Mouse (Mus musculus) MEL (cell line): ENCODE measurements around the gene Egfem1. TPM values are rescaled to one million over a fixed set of nuclear protein-coding genes. Genes with fewer than 3 reads are reported as not detected.

Experiments used
- DNase-seq: peaks from one replicate; pipeline ENCODE4 v3.0.0; 2011; ENCODE audit warnings: low read depth, low spot score
- H3K27ac ChIP-seq: 2 replicates; pipeline ENCODE4 v1.5.1; 2012; ENCODE audit warnings: low read depth, mild to moderate bottlenecking, control low read depth, low read length, moderate library complexity; ENCODE audit not compliant: control insufficient read depth
- H3K27me3 ChIP-seq, 2 experiments: fragments of 150-350 bp in 1 of 2; sonication (generic) in 1 of 2; 2 replicates each; pipeline ENCODE4 v1.6.1; 2012; ENCODE audit warnings: low read length in 2 of 2, mild to moderate bottlenecking in 2 of 2, improper control_type of control experiment in 1 of 2, moderate library complexity in 1 of 2; ENCODE audit not compliant: insufficient read depth in 2 of 2, control insufficient read depth in 1 of 2
- H3K36me3 ChIP-seq, 2 experiments: 2 replicates each; pipeline ENCODE4 v1.6.1; 2012 to 2014; ENCODE audit warnings: low read length in 2 of 2, improper control_type of control experiment in 1 of 2, inconsistent platforms in 1 of 2, mild to moderate bottlenecking in 1 of 2; ENCODE audit not compliant: insufficient read depth in 2 of 2, control insufficient read depth in 1 of 2
- H3K4me1 ChIP-seq, 2 experiments: fragments of 150-350 bp in 1 of 2; sonication (generic) in 1 of 2; 2 replicates each; pipeline ENCODE4 v1.6.1; 2012; ENCODE audit warnings: low read length in 2 of 2, improper control_type of control experiment in 1 of 2, mild to moderate bottlenecking in 1 of 2; ENCODE audit not compliant: insufficient read depth in 2 of 2, control insufficient read depth in 1 of 2
- H3K4me3 ChIP-seq, 2 experiments: fragments of 150-350 bp in 1 of 2; sonication (generic) in 1 of 2; 2 replicates each; pipeline ENCODE4 v1.5.1; 2012; ENCODE audit warnings: low read depth in 2 of 2, low read length in 2 of 2, mild to moderate bottlenecking in 2 of 2, moderate library complexity in 2 of 2, control low read depth in 1 of 2, improper control_type of control experiment in 1 of 2; ENCODE audit not compliant: control insufficient read depth in 1 of 2, insufficient read depth in 1 of 2
- H3K79me2 ChIP-seq: 2 replicates; pipeline ENCODE4 v1.6.1; 2012; ENCODE audit warnings: mild to moderate bottlenecking, low read length, moderate library complexity; ENCODE audit not compliant: control insufficient read depth, poor library complexity, insufficient read depth
- H3K9ac ChIP-seq: 2 replicates; pipeline ENCODE4 v1.6.1; 2012; ENCODE audit warnings: low read depth, mild to moderate bottlenecking, control low read depth, low read length, moderate library complexity; ENCODE audit not compliant: control insufficient read depth, poor library complexity, severe bottlenecking
- H3K9me3 ChIP-seq: fragments of 150-350 bp; sonication (generic); replicated peaks from 2 replicates; pipeline ENCODE4 v1.6.1; 2012; ENCODE audit warnings: mild to moderate bottlenecking, low read length, improper control_type of control experiment, moderate library complexity; ENCODE audit not compliant: insufficient read depth
- ELF1 ChIP-seq: IDR thresholded peaks from 2 replicates; pipeline ENCODE4 v1.6.1; 2014; ENCODE audit warnings: low read depth, mild to moderate bottlenecking, inconsistent platforms, low read length, improper control_type of control experiment, moderate library complexity
- EP300 ChIP-seq, 2 experiments: IDR thresholded peaks; 2 replicates each; pipeline ENCODE4 v1.6.1; 2011; ENCODE audit warnings: improper control_type of control experiment in 2 of 2, low read length in 2 of 2, low read depth in 1 of 2, mild to moderate bottlenecking in 1 of 2
- ETS1 ChIP-seq: IDR thresholded peaks from 2 replicates; pipeline ENCODE4 v1.6.1; 2012; ENCODE audit warnings: low read depth, mild to moderate bottlenecking, inconsistent platforms, low read length, improper control_type of control experiment, moderate library complexity
- GATA1 ChIP-seq: IDR thresholded peaks from 2 replicates; pipeline ENCODE4 v1.6.1; 2011; ENCODE audit warnings: low read depth, low read length, improper control_type of control experiment
- HCFC1 ChIP-seq: IDR thresholded peaks from 2 replicates; pipeline ENCODE4 v1.6.1; 2012; ENCODE audit warnings: low read depth, mild to moderate bottlenecking, inconsistent platforms, low read length, improper control_type of control experiment, moderate library complexity
- MAFK ChIP-seq: IDR thresholded peaks from 2 replicates; pipeline ENCODE4 v1.6.1; 2011; ENCODE audit warnings: low read depth, mild to moderate bottlenecking, low read length, improper control_type of control experiment, borderline replicate concordance
- MXI1 ChIP-seq: IDR thresholded peaks from 2 replicates; pipeline ENCODE4 v1.6.1; 2011; ENCODE audit warnings: mild to moderate bottlenecking, low read depth, low read length, improper control_type of control experiment
- MYB ChIP-seq: IDR thresholded peaks from 2 replicates; pipeline ENCODE4 v1.6.1; 2011; ENCODE audit warnings: mild to moderate bottlenecking, low read depth, low read length, improper control_type of control experiment
- MYC ChIP-seq: IDR thresholded peaks from 2 replicates; pipeline ENCODE4 v1.6.1; 2011; ENCODE audit warnings: low read depth, mild to moderate bottlenecking, low read length, improper control_type of control experiment, moderate library complexity
- POLR2AphosphoS5 ChIP-seq: IDR thresholded peaks from 2 replicates; pipeline ENCODE4 v1.6.1; 2012; ENCODE audit warnings: low read depth, borderline replicate concordance, mild to moderate bottlenecking, inconsistent platforms, low read length, moderate library complexity, mixed read lengths
- TAL1 ChIP-seq: IDR thresholded peaks from 2 replicates; pipeline ENCODE4 v1.6.1; 2012; ENCODE audit warnings: mild to moderate bottlenecking, inconsistent platforms, low read length, moderate library complexity, mixed read lengths
- TCF12 ChIP-seq: IDR thresholded peaks from 2 replicates; pipeline ENCODE4 v1.6.1; 2014; ENCODE audit warnings: low read depth, mild to moderate bottlenecking, inconsistent platforms, low read length, improper control_type of control experiment, moderate library complexity
- USF1 ChIP-seq: IDR thresholded peaks from 2 replicates; pipeline ENCODE4 v1.6.1; 2014; ENCODE audit warnings: low read depth, mild to moderate bottlenecking, inconsistent platforms, low read length, improper control_type of control experiment, moderate library complexity
- ZC3H11A ChIP-seq: IDR thresholded peaks from 2 replicates; pipeline ENCODE4 v1.6.1; 2012; ENCODE audit warnings: low read depth, mild to moderate bottlenecking, inconsistent platforms, low read length, improper control_type of control experiment
- ZNF384 ChIP-seq: IDR thresholded peaks from 2 replicates; pipeline ENCODE4 v1.6.1; 2012; ENCODE audit warnings: low read depth, mild to moderate bottlenecking, inconsistent platforms, low read length, improper control_type of control experiment
- polyA plus RNA-seq, 2 experiments: library from polyadenylated mRNA; stranded (reverse) in 1 of 2; unstranded in 1 of 2; fragments of >175 nt in 1 of 2; fragments of >200 nt in 1 of 2; gene quantifications; 2 replicates each; pipeline versions ENCODE4 v1.2.1 to v1.2.4; 2012; ENCODE audit warnings: low replicate concordance in 2 of 2, low read depth in 1 of 2; ENCODE audit not compliant: insufficient read length in 2 of 2, insufficient read depth in 1 of 2, missing spikeins in 1 of 2
- total RNA-seq: library from RNA; depleted of rRNA; stranded (reverse); fragments of 300-350 nt; gene quantifications from 2 replicates; pipeline ENCODE4 v1.2.3, GENCODE M21; 2012

Gene Egfem1
- total and polyA plus RNA-seq, 3 experiments: not detected

- TF ChIP-seq ZNF384: no peak
- no peak for TF ChIP-seq MYC
- TF ChIP-seq TCF12: no peak
- no peak for TF ChIP-seq TAL1
- TF ChIP-seq POLR2AphosphoS5: no peak
- no peak for TF ChIP-seq ZC3H11A
- no peaks in the 10 kb centered on the region for H3K9me3 ChIP-seq
These were observed 52.7 kb downstream of the Egfem1 start for GRCm38 (mm10) chr3:29134509-29134908.

GRCm38 (mm10) chr3:29135176-29136064 lies 53.6 kb downstream of the Egfem1 start:
- Histone ChIP-seq H3K79me2 (no peaks in the 10 kb centered on the region), H3K27me3 (no peaks in the 10 kb centered on the region), H3K9ac (no peak overlapping the region), H3K9me3 (no peaks in the 10 kb centered on the region), H3K36me3 (no peaks in the 10 kb centered on the region), H3K4me3 (no peak overlapping the region), H3K4me1 (no peaks in the 10 kb centered on the region), H3K27ac (no peak overlapping the region)
- no peak for TF ChIP-seq MAFK
- no peak for TF ChIP-seq HCFC1
- no peak for DNase-seq

More at GRCm38 (mm10) chr3:29134509-29134908, 52.7 kb downstream of the Egfem1 start:
- no peaks in the 10 kb centered on the region for H3K4me1 ChIP-seq
- no peak overlapping the region for H3K27ac ChIP-seq
- no peak for DNase-seq
- H3K4me3 ChIP-seq: no peak overlapping the region
- H3K79me2 ChIP-seq: no peaks in the 10 kb centered on the region
- no peaks in the 10 kb centered on the region for H3K36me3 ChIP-seq
- no peak overlapping the region for H3K9ac ChIP-seq
- H3K27me3 ChIP-seq: no peaks in the 10 kb centered on the region

GRCm38 (mm10) chr3:29136065-29136955 lies 54.5 kb downstream of the Egfem1 start:
- Histone ChIP-seq H3K9ac (no peak overlapping the region), H3K27ac (no peak overlapping the region), H3K27me3 (no peaks in the 10 kb centered on the region), H3K79me2 (no peaks in the 10 kb centered on the region), H3K4me3 (no peak overlapping the region), H3K4me1 (no peaks in the 10 kb centered on the region), H3K36me3 (no peaks in the 10 kb centered on the region), H3K9me3 (no peaks in the 10 kb centered on the region)
- TF ChIP-seq MYB (no peak), EP300 (IDR thresholded peaks at IDR 0.05; ENCODE audit: low read depth in 1 of 2, low read length in 2 of 2) (no peak), ETS1 (no peak), ZNF384 (no peak), MXI1 (no peak), GATA1 (no peak), MYC (no peak), USF1 (no peak), ELF1 (no peak), ZC3H11A (no peak)
- no peak for DNase-seq
